8 mouse cellular contexts compared by ENCODE assay signal in the genomic region with DNA sequence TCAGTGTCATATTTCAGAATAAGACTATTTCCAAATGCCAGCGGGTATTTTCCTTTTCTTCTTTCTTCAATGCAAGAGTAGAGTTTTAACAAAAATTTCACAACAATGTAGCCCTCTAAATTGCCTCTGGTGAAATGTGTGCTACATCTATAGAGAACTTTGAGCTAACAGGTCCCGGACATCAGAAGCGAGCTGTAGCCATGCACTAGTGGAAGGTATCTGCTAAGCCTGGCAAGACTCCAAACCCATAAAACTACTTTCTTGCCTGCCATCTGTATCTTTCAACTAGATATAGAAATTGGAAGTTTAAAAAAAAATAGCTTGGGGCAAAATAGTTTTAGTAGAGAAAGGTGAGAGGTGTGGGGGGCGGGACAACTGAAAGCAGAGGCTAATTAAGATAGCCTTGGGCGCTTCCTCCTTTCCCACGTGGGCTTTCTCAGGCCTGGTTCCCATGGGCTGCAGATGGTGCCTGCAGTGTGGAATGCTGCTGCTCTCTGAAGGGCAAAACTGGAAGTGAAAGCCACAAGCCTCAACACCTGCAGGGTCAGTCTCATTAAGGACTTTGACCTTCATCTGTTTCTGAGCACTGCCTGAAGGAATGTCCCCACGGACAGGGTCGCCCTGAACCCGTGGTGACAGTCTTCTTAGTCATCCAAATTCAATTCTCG.
DNase-seq lines count a peak whose midpoint lies in the region; ATAC-seq and TF ChIP-seq lines count a peak whose summit lies in the region.

No protein-coding gene starts in this region.

- H3K27me3 ChIP-seq in hindbrain, embryonic 10.5 days (ENCODE audit: insufficient read depth, poor library complexity, severe bottlenecking): no peaks in the 10 kb centered on the region
- H3K27me3 ChIP-seq in hindbrain, embryonic 16.5 days (replicated peaks; ENCODE audit: control insufficient read depth, insufficient read depth, low read length): no peaks in the 10 kb centered on the region
- no peaks in the 10 kb centered on the region for H3K27me3 ChIP-seq in embryonic facial prominence, embryonic 14.5 days (replicated peaks; ENCODE audit: control insufficient read depth, insufficient read depth, low read length)
- no peaks in the 10 kb centered on the region for H3K27me3 ChIP-seq in limb, embryonic 11.5 days (ENCODE audit: control insufficient read depth, insufficient read depth, low read length)
- no peaks in the 10 kb centered on the region for H3K27me3 ChIP-seq in thymus, adult 2 months (ENCODE audit: control insufficient read depth, insufficient read depth, low read length)

- ATAC-seq in hindbrain, embryonic 16.5 days: no peak
- no peak for ATAC-seq in embryonic facial prominence, embryonic 14.5 days (ENCODE audit: low read depth)
- peak; percentile 86 for ATAC-seq in limb, embryonic 11.5 days (ENCODE audit: insufficient number of reproducible peaks, low FRiP score, low TSS enrichment, low read depth)

- H3K4me2 ChIP-seq in hindbrain, embryonic 16.5 days (ENCODE audit: low read length): no peak overlapping the region
- peak overlapping the region; percentile 35; the same call in 1 of the 2 replicates for H3K4me2 ChIP-seq in embryonic facial prominence, embryonic 14.5 days (ENCODE audit: low read depth, low read length)
- peak overlapping the region; percentile 21; the same call in 1 of the 2 replicates for H3K4me2 ChIP-seq in limb, embryonic 11.5 days (ENCODE audit: low read depth, severe bottlenecking)

- no peaks in the 10 kb centered on the region for H3K36me3 ChIP-seq in hindbrain, embryonic 10.5 days
- no peaks in the 10 kb centered on the region for H3K36me3 ChIP-seq in hindbrain, embryonic 16.5 days (ENCODE audit: control insufficient read depth, insufficient read depth, low read length)
- no peaks in the 10 kb centered on the region for H3K36me3 ChIP-seq in ES-E14 (ENCODE audit: control insufficient read depth, insufficient read depth, low read length, poor library complexity, severe bottlenecking)
- no peaks in the 10 kb centered on the region for H3K36me3 ChIP-seq in embryonic facial prominence, embryonic 14.5 days (ENCODE audit: control insufficient read depth, insufficient read depth, low read length)
- H3K36me3 ChIP-seq in limb, embryonic 11.5 days (ENCODE audit: control insufficient read depth, insufficient read depth, low read length): no peaks in the 10 kb centered on the region
- H3K36me3 ChIP-seq in thymus, adult 2 months (ENCODE audit: control insufficient read depth, insufficient read depth, low read length): no peaks in the 10 kb centered on the region

- intact Hi-C loops in heart, postnatal 36 days (cut with DNase I): no loop called here

- WGBS in hindbrain, embryonic 10.5 days: 70% methylated on average over 10 of the region's 10 CpGs
- 66% methylated on average over 10 of the region's 10 CpGs for WGBS in hindbrain, embryonic 16.5 days
- 23% methylated on average over 10 of the region's 10 CpGs for WGBS in embryonic facial prominence, embryonic 14.5 days
- WGBS in limb, embryonic 11.5 days: 26% methylated on average over 10 of the region's 10 CpGs
- 77% methylated on average over 10 of the region's 10 CpGs for WGBS in thymus, adult 2 months

- H3K27ac ChIP-seq in hindbrain, embryonic 10.5 days: no peak overlapping the region
- H3K27ac ChIP-seq in hindbrain, embryonic 16.5 days (ENCODE audit: low read depth, low read length): no peak overlapping the region
- H3K27ac ChIP-seq in ES-E14 (ENCODE audit: insufficient read depth, low read depth, low read length, poor library complexity, severe bottlenecking): no peak overlapping the region
- H3K27ac ChIP-seq in embryonic facial prominence, embryonic 14.5 days (replicated peaks; ENCODE audit: low read depth, low read length): no peak overlapping the region
- no peak overlapping the region for H3K27ac ChIP-seq in limb, embryonic 11.5 days (replicated peaks; ENCODE audit: low read depth, low read length)
- H3K27ac ChIP-seq in thymus, adult 2 months (ENCODE audit: control insufficient read depth, insufficient read depth, low read length): no peak overlapping the region

- peak; percentile 22 for DNase-seq in hindbrain, embryonic 10.5 days (ENCODE audit: low spot score)
- DNase-seq in ES-E14 (ENCODE audit: low read depth, low spot score): peak; percentile 22
- DNase-seq in embryonic facial prominence, embryonic 14.5 days (ENCODE audit: low spot score): peak; percentile 42
- DNase-seq in limb, embryonic 11.5 days (ENCODE audit: low spot score): peak; percentile 74
- no peak for DNase-seq in thymus, adult 2 months
- no peak for DNase-seq in thymus, adult 18-20 months
- no peak for DNase-seq in heart, postnatal 36 days

- H3K4me1 ChIP-seq in hindbrain, embryonic 10.5 days (replicated peaks): no peaks in the 10 kb centered on the region
- H3K4me1 ChIP-seq in hindbrain, embryonic 16.5 days (ENCODE audit: control insufficient read depth, insufficient read depth, low read depth, low read length): no peaks in the 10 kb centered on the region
- H3K4me1 ChIP-seq in ES-E14 (ENCODE audit: control insufficient read depth in 2 of 2, insufficient read depth in 2 of 2, low read length in 2 of 2, poor library complexity in 1 of 2): no peaks in the 10 kb centered on the region
- peaks cover 9% of the 10 kb centered on the region; the same call in 1 of the 2 replicates for H3K4me1 ChIP-seq in embryonic facial prominence, embryonic 14.5 days (ENCODE audit: control insufficient read depth, insufficient read depth, low read length)
- H3K4me1 ChIP-seq in limb, embryonic 11.5 days (ENCODE audit: control insufficient read depth, insufficient read depth, low read length): peaks cover 7% of the 10 kb centered on the region
- no peaks in the 10 kb centered on the region for H3K4me1 ChIP-seq in thymus, adult 2 months (replicated peaks; ENCODE audit: control insufficient read depth, insufficient read depth, low read length)

- no peak for TF ChIP-seq CTCF in thymus, adult 2 months (IDR thresholded peaks at IDR 0.05; ENCODE audit: borderline replicate concordance, control insufficient read depth, extremely low read depth, insufficient read depth, low read length, poor library complexity)

- H3K9me3 ChIP-seq in hindbrain, embryonic 10.5 days: no peaks in the 10 kb centered on the region
- H3K9me3 ChIP-seq in hindbrain, embryonic 16.5 days (ENCODE audit: control insufficient read depth, low read length): no peaks in the 10 kb centered on the region
- no peaks in the 10 kb centered on the region for H3K9me3 ChIP-seq in ES-E14 (ENCODE audit: control insufficient read depth, insufficient read depth, low read depth, low read length)
- no peaks in the 10 kb centered on the region for H3K9me3 ChIP-seq in embryonic facial prominence, embryonic 14.5 days (ENCODE audit: control insufficient read depth, low read length)
- H3K9me3 ChIP-seq in limb, embryonic 11.5 days (ENCODE audit: control insufficient read depth, low read length): no peaks in the 10 kb centered on the region

- no peak overlapping the region for H3K9ac ChIP-seq in hindbrain, embryonic 16.5 days (ENCODE audit: low read depth, low read length)
- H3K9ac ChIP-seq in ES-E14 (ENCODE audit: insufficient read depth, low read depth, low read length, poor library complexity, severe bottlenecking): no peak overlapping the region
- H3K9ac ChIP-seq in embryonic facial prominence, embryonic 14.5 days (ENCODE audit: low read depth, low read length): no peak overlapping the region
- H3K9ac ChIP-seq in limb, embryonic 11.5 days (ENCODE audit: low read length): no peak overlapping the region

- in situ Hi-C loops in ES-E14 (cut with MboI; ENCODE audit: low sequenced_read_pairs in 2 of 2, unreplicated experiment in 2 of 2): no loop called here

- no peak for TF ChIP-seq POLR2A in thymus, adult 2 months (IDR thresholded peaks at IDR 0.05; ENCODE audit: control insufficient read depth, extremely low read depth, insufficient read depth, low read length, poor library complexity)

- H3K4me3 ChIP-seq in hindbrain, embryonic 10.5 days: no peak overlapping the region
- no peak overlapping the region for H3K4me3 ChIP-seq in hindbrain, embryonic 16.5 days (ENCODE audit: low read length)
- H3K4me3 ChIP-seq in ES-E14 (ENCODE audit: insufficient read depth in 1 of 2, low read depth in 1 of 2, low read length in 2 of 2, poor library complexity in 1 of 2, severe bottlenecking in 1 of 2): no peak overlapping the region
- peak overlapping the region; percentile 1; the same call in 1 of the 2 replicates for H3K4me3 ChIP-seq in embryonic facial prominence, embryonic 14.5 days (ENCODE audit: low read depth, low read length)
- H3K4me3 ChIP-seq in limb, embryonic 11.5 days (ENCODE audit: low read depth, low read length): no peak overlapping the region
- no peak overlapping the region for H3K4me3 ChIP-seq in thymus, adult 2 months (ENCODE audit: control insufficient read depth, insufficient read depth, low read length)

TF ChIP-seq in ES-E14, 5 proteins besides CTCF, POLR2A, EP300 and RAD21:
- TF ChIP-seq ZC3H11A (IDR thresholded peaks at IDR 0.05; ENCODE audit: borderline replicate concordance, low read depth, low read length) (no peak), HCFC1 (IDR thresholded peaks at IDR 0.05; ENCODE audit: borderline replicate concordance, insufficient read depth, low read length) (no peak)

Comparison
In these comparisons a context has a peak if more than half of its experiments do, and no peak if none do; other contexts are left out.
1. DNase-seq: peak in hindbrain, embryonic 10.5 days (single experiment), ES-E14 (single experiment), embryonic facial prominence, embryonic 14.5 days (single experiment) and limb, embryonic 11.5 days (single experiment); none in thymus, adult 2 months (single experiment), thymus, adult 18-20 months (0 of 2) and heart, postnatal 36 days (0 of 2).